Mouse (Mus musculus): ENCODE results near the gene Bcl2l15. TPM values are rescaled to one million over a fixed set of nuclear protein-coding genes. Genes with fewer than 3 reads are reported as not detected.
"Not testable (repeated sequence)": the region's sequence is repeated elsewhere in the genome, so short reads cannot be mapped to it uniquely, and the experiment has no call there.

Gene Bcl2l15
- under 1 TPM; 0.56 to 0.70 TPM for total RNA-seq (2021)
- long read RNA-seq, experiment 1: 0 reads
- long read RNA-seq, experiment 2: 0 reads

DNA sequence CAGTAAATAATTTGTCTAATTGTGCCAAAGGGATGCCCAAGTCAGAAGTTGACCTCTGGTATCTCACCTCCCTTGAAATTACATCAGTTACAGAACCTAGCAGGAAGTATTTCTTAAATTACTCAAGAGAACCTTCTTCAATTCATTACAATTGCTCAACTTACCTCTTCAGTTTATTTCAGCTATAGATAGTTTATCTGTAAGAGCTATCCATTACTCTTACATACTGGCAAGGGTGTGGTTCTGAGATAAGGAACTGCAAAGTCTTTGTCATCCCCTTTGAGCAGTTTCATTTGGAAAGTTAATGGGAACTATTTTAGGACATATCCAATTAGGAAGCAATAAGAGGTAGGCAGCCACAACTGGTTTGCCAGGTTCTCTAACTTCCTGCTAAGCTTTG is at the start of gene Bcl2l15:
TSS of gene Bcl2l15 (plus strand) at position 176 of the 400 bp plus-strand sequence.
- no peak for DNase-seq

DNA sequence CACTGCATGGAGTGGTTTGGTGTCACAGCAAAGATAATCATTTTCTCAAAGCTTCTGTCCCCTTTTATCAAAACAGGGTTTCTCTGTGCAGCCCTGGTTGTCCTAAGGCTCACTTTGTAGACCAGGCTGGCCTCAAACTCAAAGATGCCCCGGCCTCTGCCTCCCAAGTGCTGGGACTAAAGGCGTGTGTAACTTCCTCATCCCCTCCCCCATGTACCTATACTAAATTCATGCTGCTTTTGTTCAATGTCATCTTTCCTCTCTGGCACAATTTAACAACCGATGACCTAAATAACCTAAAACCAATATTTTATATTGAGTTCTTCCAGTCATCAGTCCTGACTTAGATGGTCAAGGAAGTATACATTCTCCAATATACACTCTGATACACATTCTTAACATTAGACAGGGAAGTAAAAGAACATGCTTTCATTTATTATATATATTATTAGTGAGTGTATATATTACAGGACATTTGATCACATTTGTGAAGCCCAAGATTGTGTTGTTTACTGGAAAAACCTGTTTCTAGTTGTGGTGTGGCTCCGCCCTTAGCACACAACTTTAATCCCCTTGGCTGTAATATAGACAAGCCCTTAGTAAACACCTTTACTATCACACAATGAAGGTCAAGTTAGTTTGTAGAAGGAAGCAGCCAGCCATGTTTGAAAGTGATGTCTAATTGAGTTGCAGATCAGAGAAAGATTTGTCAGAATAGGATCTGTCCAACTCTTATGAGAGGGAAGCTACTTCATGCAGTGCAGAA is 49.4 kb upstream of the Bcl2l15 start:
- no peak for DNase-seq

DNA sequence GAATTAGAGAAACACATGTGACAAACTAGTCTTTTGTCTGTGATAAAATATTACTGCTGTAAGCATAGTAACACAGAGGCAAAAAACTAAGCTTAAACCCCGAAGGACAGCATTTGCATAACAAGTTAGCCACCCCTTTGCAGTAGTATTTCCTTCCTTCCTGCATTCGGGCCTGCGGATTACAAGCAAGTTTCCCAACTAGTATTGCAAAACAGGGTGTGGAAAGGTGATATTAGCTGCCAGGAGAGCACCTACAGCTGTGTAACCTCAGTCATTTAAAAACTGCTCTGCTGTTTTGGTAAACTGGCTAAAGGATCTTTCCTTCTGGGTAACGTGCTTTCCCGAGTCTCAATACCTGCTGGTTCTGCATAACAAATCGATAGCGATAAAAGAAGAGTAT is 45.2 kb upstream of the Bcl2l15 start:
- no peak for DNase-seq

DNA sequence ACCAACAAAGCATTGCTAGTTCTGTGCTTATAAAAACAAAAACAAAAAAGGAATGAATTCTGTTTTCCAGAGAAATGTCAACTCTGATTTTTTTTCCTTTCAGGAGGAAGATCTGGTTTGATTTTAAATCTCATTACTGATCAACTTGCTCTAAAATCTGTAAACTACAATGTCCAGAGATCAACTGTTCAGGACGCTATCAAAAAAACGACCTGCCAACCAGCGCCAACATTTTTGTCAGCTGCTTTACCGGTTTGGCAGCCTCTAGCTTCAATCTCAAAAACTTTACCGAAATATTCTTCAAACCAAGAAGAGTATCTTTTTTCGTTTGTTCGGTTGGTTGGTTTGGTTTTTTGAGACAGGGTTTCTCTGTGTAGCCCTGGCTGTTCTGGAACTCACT is 43.3 kb upstream of the Bcl2l15 start:
- DNase-seq: no peak

DNA sequence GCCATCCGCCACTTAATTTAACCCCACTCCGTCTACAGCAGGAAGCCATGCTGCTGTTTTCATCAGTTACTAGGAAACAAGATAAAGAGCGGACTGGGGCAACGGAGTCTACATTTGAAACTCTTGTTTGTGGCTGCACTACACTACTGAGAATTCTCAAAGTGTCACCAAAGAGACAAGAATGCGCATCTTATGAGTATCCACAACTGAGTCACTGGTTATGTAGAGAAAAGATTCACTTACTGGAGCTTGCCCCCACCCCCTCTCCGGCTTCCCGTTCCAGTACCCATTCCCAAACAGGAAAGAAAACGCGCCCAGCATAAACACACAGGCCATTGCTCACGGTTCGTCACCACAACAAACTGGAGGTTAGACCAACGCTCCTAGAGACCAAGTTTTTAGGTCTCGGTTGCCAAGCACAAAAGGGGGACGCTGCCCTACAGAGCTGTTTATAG is 42.5 kb upstream of the Bcl2l15 start:
- peak; percentile 21 for DNase-seq

DNA sequence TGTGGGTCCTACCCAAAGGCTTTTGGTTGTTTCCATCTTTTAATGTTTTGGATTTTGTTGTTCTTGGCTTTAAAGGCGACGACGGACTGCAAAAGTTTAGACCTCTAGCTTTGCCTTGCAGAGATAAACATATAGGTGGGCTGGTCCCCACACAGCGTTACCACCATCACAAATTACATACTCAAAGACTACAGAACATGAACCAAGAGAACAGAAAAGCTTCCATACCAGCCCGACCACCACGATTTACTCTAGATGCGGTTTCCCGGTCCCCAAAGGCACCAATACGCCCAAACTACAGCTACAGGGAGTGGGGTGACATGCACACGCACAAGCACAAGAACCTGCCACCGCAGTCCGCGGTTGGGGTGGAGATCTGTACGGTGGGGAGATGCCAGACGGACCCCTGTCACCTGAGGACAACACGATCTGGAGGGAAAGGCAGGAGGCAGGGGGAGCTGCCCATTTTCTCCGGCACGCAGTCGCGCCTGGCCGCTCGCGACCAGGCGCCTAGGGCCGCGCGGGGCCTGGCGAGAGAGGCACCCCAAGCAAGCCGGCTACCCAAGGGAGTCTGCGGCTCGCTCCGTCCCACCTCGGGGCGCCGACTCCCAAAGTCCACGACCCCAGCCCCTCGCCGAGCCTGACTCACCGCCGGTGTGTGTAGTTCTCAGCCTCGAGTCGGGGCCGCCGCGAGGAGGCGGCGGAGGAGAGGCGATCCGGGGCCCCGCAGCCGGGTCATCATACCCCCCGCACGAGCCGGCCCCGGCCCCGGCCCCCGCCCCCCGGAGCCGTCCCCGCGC is 41.9 kb upstream of the Bcl2l15 start:
- no peak for DNase-seq

DNA sequence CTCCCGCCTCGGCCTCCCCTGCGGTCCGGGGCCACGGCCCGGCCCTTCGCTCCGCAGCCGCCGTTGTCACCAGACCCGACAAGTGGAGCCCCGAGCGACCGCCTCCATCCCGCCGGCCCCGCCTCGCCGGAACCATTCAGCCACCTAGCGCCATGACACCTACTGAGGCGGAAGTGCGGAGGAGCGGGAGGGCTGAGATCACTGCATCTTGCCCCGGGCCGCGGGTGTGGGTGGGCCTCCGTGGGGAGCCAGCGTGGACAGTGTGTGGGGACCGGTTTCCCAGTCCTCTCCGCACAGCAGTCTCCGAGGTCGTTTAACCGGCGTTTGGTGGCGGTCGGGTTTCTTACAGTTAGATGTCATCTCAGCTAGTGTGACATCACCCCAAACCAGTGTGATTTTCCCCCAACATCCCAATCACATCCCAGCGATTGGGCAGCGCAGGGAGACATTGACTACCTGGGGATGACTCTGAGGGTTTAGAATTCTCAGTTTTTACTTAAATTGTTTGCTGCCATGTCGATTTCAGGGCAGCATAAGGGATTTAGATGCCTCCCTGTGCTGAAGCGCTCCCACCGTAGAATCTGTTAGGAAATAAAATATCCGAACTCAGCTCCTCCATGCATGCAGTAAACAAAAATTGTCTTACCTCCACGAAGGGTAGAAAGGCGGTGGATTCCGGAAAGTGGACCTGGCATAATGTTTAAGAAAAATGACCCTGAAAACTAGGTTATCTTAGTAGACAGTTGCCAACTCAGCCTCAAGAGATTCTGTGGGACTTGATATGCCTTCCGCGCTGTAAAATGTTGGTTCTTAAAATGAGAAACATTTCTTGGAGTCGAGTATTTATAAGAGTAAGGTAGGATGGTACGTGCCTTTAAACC is 40.9 kb upstream of the Bcl2l15 start, which contains the start of gene Hipk1:
TSS of gene Hipk1 (minus strand) at position 334 of the 881 bp plus-strand sequence.
- peak; percentile 95 for DNase-seq

DNA sequence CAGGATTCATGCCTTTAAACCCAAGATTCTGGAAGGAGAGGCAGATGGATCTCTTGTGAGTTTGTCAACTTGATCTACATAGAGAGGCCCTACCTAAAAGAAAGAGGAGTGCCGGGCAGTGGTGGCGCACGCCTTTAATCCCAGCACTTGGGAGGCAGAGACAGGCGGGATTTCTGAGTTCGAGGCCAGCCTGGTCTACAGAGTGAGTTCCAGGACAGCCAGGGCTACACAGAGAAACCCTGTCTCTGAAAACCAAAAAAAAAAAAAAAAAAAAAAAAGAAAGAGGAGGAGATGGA is 40.3 kb upstream of the Bcl2l15 start:
- DNase-seq: not testable (repeated sequence)

DNA sequence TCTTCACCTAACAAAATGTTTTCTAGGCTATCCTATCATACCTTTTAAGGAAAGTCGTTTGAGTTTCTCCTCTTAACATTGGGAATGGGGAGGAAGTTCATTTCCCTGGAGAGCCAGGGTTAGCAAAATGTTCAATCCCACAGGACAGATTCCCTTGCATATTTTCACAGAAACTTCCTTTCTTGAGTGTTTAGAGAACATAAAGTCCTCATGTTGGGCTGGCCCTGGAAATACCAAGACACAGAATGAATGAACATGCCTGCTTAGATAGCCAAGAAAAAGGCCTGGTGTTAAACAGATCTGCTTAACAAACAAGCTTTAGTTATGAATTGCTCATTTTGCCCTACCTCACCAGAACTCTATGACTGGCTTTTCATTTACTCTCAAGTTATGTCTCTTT is 39.8 kb upstream of the Bcl2l15 start:
- DNase-seq: peak; percentile 20

DNA sequence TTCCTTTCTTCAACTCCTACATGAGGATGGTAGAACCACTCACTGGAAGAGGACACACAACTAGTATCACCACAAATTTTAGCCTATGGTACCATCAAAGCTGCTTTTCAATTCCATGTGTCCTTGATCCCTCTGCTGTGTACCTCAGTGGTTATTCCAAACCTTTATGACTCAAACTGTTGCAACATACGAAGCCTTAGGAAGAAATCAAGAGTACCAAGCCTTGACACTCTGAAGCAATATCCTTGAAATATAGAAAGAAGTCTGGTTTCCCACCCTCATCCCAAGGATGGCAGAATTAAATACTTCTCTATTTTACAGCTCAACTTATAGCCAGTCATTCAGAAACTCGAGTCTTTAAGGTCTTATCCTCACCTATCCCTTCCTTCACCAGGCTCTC is 36.0 kb upstream of the Bcl2l15 start:
- DNase-seq: no peak

DNA sequence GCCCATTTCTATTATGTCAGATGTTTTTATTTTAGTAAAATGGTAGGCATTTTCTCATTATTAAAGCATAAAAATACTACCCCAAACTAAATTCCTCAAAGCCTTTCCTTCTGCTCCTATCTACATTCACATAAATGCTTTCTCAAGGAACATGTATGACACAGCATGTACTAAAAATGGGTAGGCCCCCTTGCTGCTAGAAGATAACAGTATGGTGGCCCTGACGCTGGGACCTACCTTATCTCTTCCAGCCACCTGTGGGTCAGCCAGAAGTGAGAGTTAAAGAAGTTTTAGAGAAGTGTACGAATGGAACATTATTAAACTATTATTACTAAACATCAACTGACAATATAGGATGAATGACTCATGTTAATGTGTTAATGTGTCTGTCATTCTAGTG is 32.9 kb upstream of the Bcl2l15 start:
- no peak for DNase-seq

DNA sequence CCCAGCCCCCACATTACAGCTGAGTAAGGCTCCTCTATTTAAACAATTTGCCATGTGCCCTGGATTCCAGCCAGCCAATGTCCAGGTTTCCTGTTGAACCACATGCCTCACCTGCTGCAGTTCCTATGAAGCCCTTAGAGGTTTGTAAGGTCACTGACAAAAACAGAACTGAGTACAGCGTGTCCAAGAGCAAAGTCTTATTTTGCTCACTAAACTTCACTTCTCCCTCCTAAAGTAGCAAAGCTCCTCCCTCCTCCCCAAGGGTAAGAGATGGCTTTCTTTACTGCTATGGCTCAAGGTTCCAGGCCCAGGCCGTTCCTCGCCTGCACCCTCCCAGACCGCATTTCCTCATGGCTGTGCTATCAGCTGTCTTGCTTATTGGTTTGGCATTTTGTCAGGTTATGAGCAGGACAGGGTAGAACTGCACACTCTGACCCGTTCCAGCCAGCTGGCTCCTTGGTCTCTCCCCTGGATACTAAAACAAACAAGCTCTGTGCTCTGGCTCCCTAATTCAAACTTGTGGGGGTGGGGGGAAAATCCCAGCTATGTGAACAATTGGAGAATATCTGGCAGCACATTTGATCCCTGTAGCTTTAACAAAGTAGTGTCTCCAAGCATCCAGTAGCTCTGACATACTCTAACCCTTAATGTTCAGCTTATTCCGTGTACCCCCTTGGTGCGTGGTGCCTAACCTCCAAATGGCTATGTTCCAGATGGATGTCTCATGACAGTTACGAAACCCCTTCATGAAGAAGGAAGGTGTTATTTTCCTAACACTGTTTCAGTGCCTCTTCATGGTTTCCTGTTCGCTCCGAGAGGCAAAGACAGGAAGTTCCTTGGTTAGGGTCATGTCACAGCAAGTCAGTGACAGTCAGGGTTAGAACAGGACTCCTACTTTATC is 30.5 kb upstream of the Bcl2l15 start:
- peak; percentile 90 for DNase-seq

DNA sequence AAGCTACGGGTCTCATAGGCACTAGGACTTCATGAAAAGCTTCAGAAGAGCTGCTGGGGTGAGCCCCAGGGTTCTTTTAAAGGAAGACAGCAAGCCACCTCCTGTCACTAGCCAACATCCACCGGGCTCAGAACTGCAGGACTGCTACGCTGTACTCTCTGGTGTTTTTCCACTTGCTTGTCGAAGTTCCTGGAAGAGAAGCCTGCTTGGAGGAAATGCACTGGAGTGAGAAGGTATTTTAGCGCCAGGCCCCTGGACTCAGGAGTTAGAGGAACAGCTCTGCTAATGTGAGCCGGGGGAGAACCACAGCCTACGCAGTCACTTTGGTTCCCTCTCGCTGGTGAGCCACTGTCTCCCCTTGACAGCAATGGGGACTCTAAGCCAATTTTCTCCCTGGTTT is 29.5 kb upstream of the Bcl2l15 start:
- DNase-seq: peak; percentile 25

DNA sequence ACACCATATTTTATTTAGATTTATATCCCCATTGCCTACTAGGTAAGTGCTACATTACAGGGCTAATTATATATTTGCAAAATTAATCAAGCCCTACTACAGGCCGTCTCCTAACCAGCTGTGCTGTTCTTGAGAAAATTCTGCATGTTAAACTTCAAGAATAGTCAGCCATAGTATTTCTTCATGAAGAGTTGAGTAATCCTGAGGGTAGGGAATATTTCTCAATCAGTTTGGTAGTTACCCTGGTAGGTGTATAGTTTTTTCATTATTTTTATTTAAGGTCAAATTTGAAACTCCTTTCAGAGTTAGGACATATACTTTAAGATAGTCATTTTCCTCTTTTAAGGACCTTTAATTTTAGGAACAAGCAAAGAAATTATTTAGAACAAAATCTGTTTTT is 26.7 kb upstream of the Bcl2l15 start:
- no peak for DNase-seq

DNA sequence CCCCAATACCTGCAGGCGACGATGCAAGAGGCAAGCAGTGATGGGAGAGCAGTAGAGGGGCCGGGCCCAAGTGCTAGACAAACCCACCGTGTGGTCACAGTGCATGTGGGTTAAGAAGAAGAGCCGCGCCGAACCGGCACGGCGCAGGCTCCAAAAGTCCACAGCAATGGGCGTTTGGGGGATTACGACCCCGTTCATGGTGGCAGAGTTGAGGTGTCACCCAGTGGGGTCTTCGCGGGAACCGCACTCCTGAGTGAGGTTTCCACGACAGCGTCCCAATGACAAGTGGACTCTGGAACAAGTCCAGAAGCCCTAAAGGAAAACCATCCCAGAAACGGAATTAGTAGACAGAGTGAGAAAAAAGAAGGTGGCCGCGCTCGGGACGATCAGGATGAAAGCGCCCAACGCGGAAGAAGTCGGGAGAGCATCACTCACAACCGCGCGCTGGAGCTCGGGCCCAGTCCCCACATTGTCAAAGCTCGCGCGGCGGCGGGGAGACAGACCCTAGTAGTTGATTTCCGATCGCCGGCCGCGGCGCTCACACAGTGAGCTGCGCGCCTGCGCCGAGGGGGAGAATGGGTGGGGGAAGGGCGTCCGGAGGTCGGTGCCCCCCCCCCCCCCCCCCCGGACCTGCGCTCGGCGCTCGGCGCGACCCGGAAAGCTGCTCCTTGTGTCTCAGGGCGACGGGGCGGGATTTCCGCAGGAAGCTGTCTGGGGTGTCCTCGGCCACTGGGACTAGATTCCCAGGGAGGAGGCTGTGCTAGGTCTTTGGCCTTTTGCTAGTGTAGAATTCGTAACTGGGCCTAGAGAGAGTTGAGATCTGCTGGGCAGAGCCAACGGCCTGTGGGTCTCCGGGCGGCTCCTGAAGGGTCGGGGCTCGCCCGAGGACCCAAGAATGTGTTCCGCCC is 23.3 kb upstream of the Bcl2l15 start, which contains the start of the genes Dclre1b, Ap4b1 and Gm43064:
TSS of gene Dclre1b (minus strand) at position 554 of the 908 bp plus-strand sequence.
TSS of gene Ap4b1 (plus strand) at position 630 of the 908 bp plus-strand sequence.
TSS of gene Gm43064 (plus strand) at position 683 of the 908 bp plus-strand sequence.
- peak; percentile 93 for DNase-seq

DNA sequence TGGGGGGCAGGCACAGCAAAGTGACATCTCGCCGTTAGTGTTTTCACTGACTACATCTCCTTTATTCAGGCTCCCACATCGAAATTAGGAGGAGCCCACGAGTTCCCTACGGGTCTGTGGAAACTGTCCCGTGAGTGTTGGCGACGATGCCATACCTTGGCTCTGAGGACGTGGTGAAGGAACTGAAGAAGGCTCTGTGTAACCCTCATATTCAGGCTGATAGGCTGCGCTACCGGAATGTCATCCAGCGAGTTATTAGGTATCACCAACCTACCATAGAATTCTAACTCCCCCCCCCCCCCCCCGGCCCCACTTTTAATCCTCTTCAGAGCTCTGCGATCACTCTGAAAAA is 22.6 kb upstream of the Bcl2l15 start:
- DNase-seq: no peak

DNA sequence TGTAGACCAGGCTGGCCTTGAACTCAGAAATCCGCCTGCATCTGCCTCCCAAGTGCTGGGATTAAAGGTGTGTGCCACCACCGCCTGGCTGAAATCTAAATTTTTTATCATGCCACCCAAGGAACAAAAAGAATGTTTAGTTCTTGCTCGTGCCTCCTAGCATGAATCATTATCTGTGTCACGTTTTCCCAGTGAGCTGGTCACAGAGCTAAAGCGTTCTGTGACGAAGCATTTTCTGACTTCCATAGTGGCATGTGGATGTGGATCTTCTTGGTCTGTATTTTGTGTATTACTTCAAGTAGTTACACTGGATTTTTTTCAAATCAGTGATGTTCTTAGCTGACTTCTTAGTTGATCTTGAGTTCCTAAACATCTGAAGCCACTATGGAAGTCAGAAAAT is 21.4 kb upstream of the Bcl2l15 start:
- no peak for DNase-seq

DNA sequence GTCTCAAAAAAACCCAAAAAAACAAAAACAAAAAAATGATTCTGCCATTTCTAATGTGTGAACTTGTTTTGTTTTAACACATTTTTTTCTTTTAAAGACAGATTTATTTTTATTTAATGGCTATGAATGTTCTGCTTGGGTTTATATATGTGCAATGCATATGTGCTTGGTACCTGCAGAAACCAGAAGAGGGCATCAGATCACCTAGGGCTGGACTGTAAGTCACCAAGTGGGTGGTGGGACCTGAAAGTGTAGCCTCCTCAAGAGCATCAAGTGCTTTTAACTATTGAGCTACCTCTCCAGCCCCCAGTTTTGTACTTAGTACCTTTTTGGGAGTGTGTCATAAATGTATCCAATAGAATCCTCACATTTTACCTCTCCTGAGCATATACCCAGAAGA is 4.9 kb upstream of the Bcl2l15 start:
- DNase-seq: no peak

DNA sequence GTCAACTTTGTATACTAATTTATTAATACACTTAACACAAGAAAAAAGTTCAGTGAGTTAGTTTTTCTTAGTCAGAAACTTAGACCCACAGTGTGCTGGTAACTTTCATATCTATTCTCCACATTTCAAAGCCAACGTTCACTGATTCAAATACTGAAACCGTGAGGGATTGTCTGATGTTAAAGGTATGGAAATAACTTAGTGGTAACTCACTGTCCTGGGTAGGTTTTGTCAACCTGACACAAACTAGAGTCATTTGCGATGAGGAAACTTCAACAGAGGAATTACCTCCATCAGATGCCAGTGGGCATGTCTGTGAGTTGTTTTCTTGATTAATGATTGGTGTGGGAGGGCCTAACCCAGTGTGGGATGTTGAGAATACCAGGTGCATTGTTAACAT is 3.4 kb upstream of the Bcl2l15 start:
- DNase-seq: no peak

DNA sequence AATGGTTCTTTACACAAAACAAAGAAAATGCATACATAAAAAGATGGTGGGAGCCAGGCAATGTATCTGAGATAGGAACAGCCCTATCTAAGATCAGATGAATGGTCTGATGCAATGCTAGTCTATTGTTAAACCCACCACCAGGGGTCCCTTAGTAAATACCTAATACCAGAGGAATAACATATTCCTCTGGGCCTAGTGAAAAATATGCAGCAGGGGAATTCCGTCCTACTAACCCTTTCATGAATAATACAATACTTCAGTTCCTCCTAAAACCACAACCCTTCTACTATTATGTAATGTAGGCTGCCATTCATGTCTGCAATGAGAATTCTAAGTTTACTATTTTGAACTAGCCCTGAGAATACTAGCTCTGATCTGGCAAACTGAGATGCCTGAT is 1.7 kb upstream of the Bcl2l15 start:
- not testable (repeated sequence) for DNase-seq

All from gastrocnemius, postnatal 25 days (tissue).